Mouse (Mus musculus) kidney, embryonic 15.5 days (tissue): ENCODE measurements at regions not wholly inside any gene's neighbourhood (a gene's known extent, or its start where the extent isn't known, plus 50 kb on each side); places are given as distances from the start of the nearest gene placed in this dataset.

Experiments
- ATAC-seq: fragments of 200-750 bp; cut with Nextera tagmentation; replicated peaks from 2 replicates; pipeline ENCODE4 v1.8.0; 2017; ENCODE audit warnings: moderate TSS enrichment; ENCODE audit not compliant: low FRiP score
- H3K27ac ChIP-seq: fragments of 300-500 bp; sonication (generic); 2 replicates; pipeline ENCODE4 v1.5.1; 2015; ENCODE audit warnings: mild to moderate bottlenecking, inconsistent platforms
- H3K27me3 ChIP-seq: fragments of 300-500 bp; sonication (generic); 2 replicates; pipeline ENCODE4 v1.6.1; 2015; ENCODE audit warnings: inconsistent platforms
- H3K36me3 ChIP-seq: fragments of 300-500 bp; sonication (generic); 2 replicates; pipeline ENCODE4 v1.6.1; 2015; ENCODE audit warnings: inconsistent platforms
- H3K4me1 ChIP-seq: fragments of 300-500 bp; sonication (generic); 2 replicates; pipeline ENCODE4 v1.6.1; 2015; ENCODE audit warnings: inconsistent platforms
- H3K4me2 ChIP-seq: fragments of 300-500 bp; sonication (generic); 2 replicates; pipeline ENCODE4 v1.6.1; 2015; ENCODE audit warnings: moderate library complexity, mild to moderate bottlenecking, inconsistent platforms
- H3K4me3 ChIP-seq: fragments of 300-500 bp; sonication (generic); replicated peaks from 2 replicates; pipeline ENCODE4 v1.5.1; 2015; ENCODE audit warnings: mild to moderate bottlenecking, inconsistent platforms
- H3K9ac ChIP-seq: fragments of 300-500 bp; sonication (generic); 2 replicates; pipeline ENCODE4 v1.6.1; 2015; ENCODE audit warnings: mild to moderate bottlenecking, inconsistent platforms
- H3K9me3 ChIP-seq: fragments of 300-500 bp; sonication (generic); replicated peaks from 2 replicates; pipeline ENCODE4 v1.6.1; 2016; ENCODE audit warnings: inconsistent platforms
- WGBS: fragments of 180-500 bp; shearing (Covaris S2); methylation state at CpG from one replicate; pipeline ENCODE4 v1.1.7; 2015; ENCODE audit warnings: mixed read lengths; 5-methylcytosine and 5-hydroxymethylcytosine counted together

- Histone ChIP-seq H3K36me3 (no peaks in the 10 kb centered on the region), H3K9me3 (no peaks in the 10 kb centered on the region), H3K9ac (no peak overlapping the region), H3K4me1 (peaks cover 17% of the 10 kb centered on the region), H3K4me2 (no peak overlapping the region), H3K27me3 (no peaks in the 10 kb centered on the region), H3K4me3 (no peak overlapping the region), H3K27ac (no peak overlapping the region)
- 0 out of 2 replicates have a peak, but pooled peaks have one; percentile 61 for ATAC-seq
- WGBS = 38% methylated on average over 4 of the region's 4 CpGs
Observed at GRCm38 (mm10) chr12:27083645-27084550, 258.5 kb downstream of the Sox11 start.

DNA sequence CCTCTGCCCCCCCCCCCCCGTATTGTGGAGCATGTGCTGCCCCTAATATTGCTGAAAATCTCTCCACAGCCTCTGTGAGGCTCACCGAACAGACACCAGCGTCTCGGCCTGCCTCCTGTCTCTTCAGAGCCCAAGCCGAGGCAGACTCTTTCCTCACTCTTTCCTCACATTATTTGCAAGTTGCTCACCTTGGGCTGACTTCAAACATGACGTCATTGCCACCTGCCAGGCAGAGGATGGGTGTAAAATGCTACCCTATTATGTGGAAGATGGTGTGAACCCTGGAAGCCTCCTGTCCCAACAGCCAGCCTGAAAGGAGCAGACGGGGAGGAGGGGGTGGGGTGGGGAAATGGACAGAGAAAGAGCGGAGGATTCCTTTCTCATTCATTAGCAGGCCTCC, 259.3 kb downstream of the Sox11 start:
- Histone ChIP-seq H3K27ac (0 out of 2 replicates have a peak overlapping the region, but pooled peaks have one; percentile 41), H3K9ac (no peak overlapping the region)
- ATAC-seq = peak; percentile 68

GRCm38 (mm10) chr12:27082624-27083023, 259.8 kb downstream of the Sox11 start:
- no peak overlapping the region for H3K9ac ChIP-seq
- no peaks in the 10 kb centered on the region for H3K9me3 ChIP-seq
- H3K4me1 ChIP-seq = peaks cover 17% of the 10 kb centered on the region
- H3K4me2 ChIP-seq = peak overlapping the region; percentile 59
- 4% methylated on average over 8 of the region's 8 CpGs for WGBS
- H3K4me3 ChIP-seq = peak overlapping the region; percentile 31
- ATAC-seq = peak; percentile 82
- H3K27ac ChIP-seq = no peak overlapping the region
- no peaks in the 10 kb centered on the region for H3K36me3 ChIP-seq
- no peaks in the 10 kb centered on the region for H3K27me3 ChIP-seq

More for the DNA sequence above, 259.3 kb downstream of the Sox11 start:
- Histone ChIP-seq H3K4me3 (peak overlapping the region; percentile 31), H3K4me2 (peak overlapping the region; percentile 59), H3K9me3 (no peaks in the 10 kb centered on the region), H3K36me3 (no peaks in the 10 kb centered on the region), H3K27me3 (no peaks in the 10 kb centered on the region), H3K4me1 (peaks cover 17% of the 10 kb centered on the region)
- WGBS = 1% methylated on average over 8 of the region's 8 CpGs

- H3K4me1 ChIP-seq = no peaks in the 10 kb centered on the region; the same call in 1 of the 2 replicates
- H3K9me3 ChIP-seq = no peaks in the 10 kb centered on the region
- ATAC-seq = no peak
- WGBS = 67% methylated on average over 6 of the region's 6 CpGs
- H3K4me3 ChIP-seq = no peak overlapping the region
- H3K27me3 ChIP-seq = no peaks in the 10 kb centered on the region
- no peak overlapping the region for H3K4me2 ChIP-seq
- H3K36me3 ChIP-seq = no peaks in the 10 kb centered on the region
- no peak overlapping the region for H3K9ac ChIP-seq
- no peak overlapping the region for H3K27ac ChIP-seq
Observed at GRCm38 (mm10) chr12:27076107-27076738, 266.2 kb downstream of the Sox11 start.

DNA sequence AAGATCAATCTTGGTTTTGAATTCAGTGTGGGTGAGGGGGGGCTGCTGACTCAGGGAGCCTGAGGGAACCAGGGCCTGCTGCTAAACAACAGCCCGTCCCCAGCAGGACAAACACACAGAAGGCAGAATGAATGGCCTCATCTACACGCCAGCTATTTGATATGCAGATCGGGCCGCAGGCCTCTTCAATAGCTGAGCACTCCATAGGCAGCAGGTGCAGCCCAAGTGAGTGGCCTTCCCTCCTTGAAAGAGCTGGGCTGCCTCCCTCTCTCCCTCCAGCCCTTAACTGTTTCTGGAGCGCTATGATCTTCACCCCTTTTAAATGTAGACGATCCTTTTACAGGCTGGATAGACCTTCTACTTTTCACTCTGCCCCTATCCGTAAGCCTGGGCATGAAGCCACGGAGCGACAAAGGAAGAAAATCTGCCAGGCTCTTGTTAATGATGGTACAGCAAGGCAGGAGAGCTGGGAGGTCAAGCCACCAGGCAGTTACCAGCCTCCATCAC, 277.3 kb downstream of the Sox11 start:
- peaks cover 24% of the 10 kb centered on the region for H3K4me1 ChIP-seq
- no peaks in the 10 kb centered on the region for H3K36me3 ChIP-seq
- no peak overlapping the region for H3K9ac ChIP-seq
- WGBS = 38% methylated on average over 9 of the region's 9 CpGs
- H3K4me2 ChIP-seq = no peak overlapping the region
- H3K4me3 ChIP-seq = no peak overlapping the region
- ATAC-seq = no peak
- H3K27me3 ChIP-seq = no peaks in the 10 kb centered on the region
- H3K27ac ChIP-seq = no peak overlapping the region
- no peaks in the 10 kb centered on the region for H3K9me3 ChIP-seq

DNA sequence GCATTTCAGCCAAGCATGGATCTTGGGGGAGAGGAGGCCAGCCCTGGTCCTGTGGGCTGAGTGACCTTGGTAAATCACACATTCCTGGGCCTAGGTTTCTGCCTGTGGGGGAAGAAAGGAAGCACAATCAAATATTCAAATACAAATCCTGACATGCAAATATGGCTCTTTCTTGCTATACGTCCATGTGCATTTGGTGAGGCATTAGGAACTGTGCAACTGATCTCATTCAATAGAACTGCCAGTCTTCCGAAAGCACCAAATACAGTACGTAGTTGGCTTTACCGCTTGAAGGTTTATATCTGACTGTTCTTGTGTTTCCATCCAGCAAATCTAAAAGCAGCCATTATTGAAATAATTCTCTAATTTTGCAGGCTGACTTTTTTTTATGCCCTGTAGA, 278.9 kb downstream of the Sox11 start:
- H3K9me3 ChIP-seq = no peaks in the 10 kb centered on the region
- no peaks in the 10 kb centered on the region for H3K27me3 ChIP-seq
- H3K4me1 ChIP-seq = peaks cover 24% of the 10 kb centered on the region
- no peak overlapping the region for H3K9ac ChIP-seq
- H3K36me3 ChIP-seq = no peaks in the 10 kb centered on the region
- WGBS = 93% methylated on average over 4 of the region's 4 CpGs
- no peak for ATAC-seq
- no peak overlapping the region for H3K4me2 ChIP-seq
- H3K4me3 ChIP-seq = no peak overlapping the region
- no peak overlapping the region for H3K27ac ChIP-seq

DNA sequence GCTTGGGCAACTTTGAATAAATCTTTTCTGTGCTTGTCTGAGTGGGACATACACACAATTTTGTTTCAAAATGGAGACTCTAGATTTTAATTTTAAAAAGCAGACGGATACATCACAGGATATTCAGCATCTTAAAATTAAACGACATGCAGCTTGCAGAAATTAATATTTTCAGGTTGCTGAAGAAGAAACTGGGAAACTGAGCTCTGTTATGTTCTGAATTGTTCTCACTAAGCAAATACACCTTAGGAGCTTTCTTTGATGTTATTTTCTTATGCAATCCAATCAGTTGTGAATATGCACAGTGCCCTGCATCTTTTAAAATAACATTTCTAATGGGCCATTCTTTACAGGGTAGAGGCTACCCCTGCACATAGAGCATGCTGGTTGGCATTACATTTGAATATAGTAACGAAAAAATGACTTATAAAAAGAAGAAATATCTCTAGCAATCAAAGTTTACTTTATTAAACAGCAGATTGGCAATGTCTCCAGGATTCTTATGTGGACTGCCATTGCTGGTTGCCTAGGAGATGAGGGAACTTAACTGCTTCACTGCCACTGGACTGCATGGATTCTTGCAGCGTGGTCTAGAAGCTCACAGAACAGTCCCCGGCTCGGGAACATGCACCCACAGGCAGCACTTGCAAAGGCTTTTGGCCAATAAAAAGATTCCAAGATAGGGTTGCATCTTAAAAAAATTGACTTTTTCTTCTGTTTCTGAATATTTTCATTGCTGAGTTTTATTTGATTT, 279.7 kb downstream of the Sox11 start:
- Histone ChIP-seq H3K4me2 (peak overlapping the region; percentile 66), H3K27ac (peak overlapping the region; percentile 68), H3K4me1 (peaks cover 24% of the 10 kb centered on the region), H3K9ac (no peak overlapping the region), H3K27me3 (no peaks in the 10 kb centered on the region), H3K36me3 (no peaks in the 10 kb centered on the region), H3K9me3 (no peaks in the 10 kb centered on the region), H3K4me3 (peak overlapping the region; percentile 41; the same call in 1 of the 2 replicates)
- WGBS = 72% methylated on average over 6 of the region's 6 CpGs
- ATAC-seq = no peak

DNA sequence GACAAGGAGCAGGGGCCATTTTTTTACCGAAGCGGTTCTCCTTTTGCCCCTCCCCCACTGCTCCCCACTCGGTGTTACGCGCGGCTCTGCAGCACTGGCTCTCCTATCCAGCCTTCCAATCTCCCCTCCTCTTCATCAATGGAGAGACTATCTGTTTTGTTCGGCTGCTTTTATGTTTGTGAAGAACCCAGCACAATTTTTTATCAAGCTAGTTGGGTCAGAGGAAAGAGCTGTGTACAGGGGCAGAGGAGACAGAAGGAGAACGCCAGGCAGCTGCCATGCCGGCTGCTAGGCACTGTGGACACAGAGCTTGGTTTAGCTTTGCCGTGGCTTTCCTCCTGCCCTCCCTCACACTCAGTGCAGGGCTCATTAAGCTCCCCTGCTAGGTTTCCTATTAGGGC, 280.3 kb downstream of the Sox11 start:
- H3K4me2 ChIP-seq = peak overlapping the region; percentile 66
- no peaks in the 10 kb centered on the region for H3K9me3 ChIP-seq
- peak overlapping the region; percentile 41 for H3K4me3 ChIP-seq
- no peaks in the 10 kb centered on the region for H3K27me3 ChIP-seq
- no peak overlapping the region for H3K9ac ChIP-seq
- H3K36me3 ChIP-seq = no peaks in the 10 kb centered on the region
- ATAC-seq = peak; percentile 91
- WGBS = 2% methylated on average over 10 of the region's 10 CpGs
- H3K4me1 ChIP-seq = peaks cover 24% of the 10 kb centered on the region
- peak overlapping the region; percentile 68 for H3K27ac ChIP-seq

DNA sequence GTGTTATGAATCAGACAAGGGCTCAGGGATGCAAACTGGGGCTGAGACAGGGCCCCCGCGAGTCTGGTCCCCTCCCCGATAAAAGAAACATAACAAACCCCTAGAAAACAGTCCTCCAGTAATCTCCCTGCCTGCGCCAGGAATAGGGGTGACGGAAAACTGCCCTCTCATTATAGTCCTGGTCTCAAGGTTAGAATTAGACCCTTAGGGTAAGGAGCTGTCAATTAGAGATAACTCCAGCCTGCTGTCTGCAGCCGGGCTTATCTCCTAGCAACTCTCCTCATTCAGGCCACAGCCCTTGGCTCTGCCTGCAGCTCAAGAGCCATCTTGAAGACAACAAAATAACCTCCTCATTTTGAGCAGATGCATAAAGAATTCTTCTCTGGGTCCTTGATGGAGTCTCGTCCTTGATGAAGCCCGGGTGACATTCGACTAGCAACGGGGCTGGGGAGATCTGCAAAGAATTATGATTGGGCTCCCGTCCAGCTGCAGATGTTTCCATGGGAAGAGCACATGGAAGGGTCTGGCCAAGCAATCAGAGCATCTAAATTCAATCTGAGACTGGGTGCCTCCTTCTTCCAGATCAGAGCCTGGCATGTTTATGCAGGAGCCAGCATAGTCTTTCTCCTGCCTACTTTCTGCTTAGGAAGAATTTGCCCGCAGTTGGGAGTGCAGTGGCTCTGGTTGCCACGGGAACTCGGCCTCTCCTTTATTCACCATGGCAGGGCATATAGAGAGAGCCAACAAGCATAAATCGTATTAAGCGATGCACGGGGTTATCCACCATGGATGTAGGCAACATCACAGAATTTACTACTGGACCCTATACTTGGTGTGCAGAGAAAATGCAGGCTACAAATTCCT, 281.2 kb downstream of the Sox11 start:
- Histone ChIP-seq H3K27ac (peak overlapping the region; percentile 68), H3K4me2 (peak overlapping the region; percentile 66), H3K4me3 (peak overlapping the region; percentile 41), H3K4me1 (peaks cover 24% of the 10 kb centered on the region), H3K9ac (no peak overlapping the region), H3K9me3 (no peaks in the 10 kb centered on the region), H3K36me3 (no peaks in the 10 kb centered on the region), H3K27me3 (no peaks in the 10 kb centered on the region)
- WGBS = 16% methylated on average over 17 of the region's 17 CpGs
- ATAC-seq = 0 out of 2 replicates have a peak, but pooled peaks have one; percentile 20

DNA sequence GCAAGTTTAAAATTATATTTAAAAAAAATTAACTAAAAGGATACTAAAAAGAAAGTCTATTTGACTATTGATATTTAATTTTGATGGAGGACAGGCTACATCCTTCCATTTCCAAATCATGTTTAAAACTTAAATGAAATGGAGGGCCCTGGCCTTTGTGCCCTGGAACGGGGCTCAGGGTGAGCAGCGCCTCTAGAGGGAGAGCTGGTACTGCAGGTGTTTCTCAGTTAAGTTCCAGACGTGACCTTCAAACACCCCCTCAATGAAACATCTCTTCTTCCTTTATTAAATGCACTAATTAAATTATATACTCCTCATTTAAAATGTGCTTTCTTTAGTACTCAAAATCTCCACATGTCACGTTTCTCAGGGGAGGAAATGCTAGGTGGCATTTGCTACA, 282.5 kb downstream of the Sox11 start:
- H3K36me3 ChIP-seq = no peaks in the 10 kb centered on the region
- no peaks in the 10 kb centered on the region for H3K27me3 ChIP-seq
- no peak for ATAC-seq
- no peaks in the 10 kb centered on the region for H3K9me3 ChIP-seq
- no peak overlapping the region for H3K4me3 ChIP-seq
- H3K4me1 ChIP-seq = peaks cover 24% of the 10 kb centered on the region
- no peak overlapping the region for H3K27ac ChIP-seq
- 44% methylated on average over 4 of the region's 4 CpGs for WGBS
- H3K9ac ChIP-seq = no peak overlapping the region
- H3K4me2 ChIP-seq = no peak overlapping the region

- WGBS = 91% methylated on average over 4 of the region's 4 CpGs
- no peaks in the 10 kb centered on the region for H3K27me3 ChIP-seq
- no peak for ATAC-seq
- no peak overlapping the region for H3K27ac ChIP-seq
- no peak overlapping the region for H3K9ac ChIP-seq
- no peaks in the 10 kb centered on the region for H3K4me1 ChIP-seq
- no peak overlapping the region for H3K4me2 ChIP-seq
- no peaks in the 10 kb centered on the region for H3K36me3 ChIP-seq
- H3K4me3 ChIP-seq = no peak overlapping the region
- H3K9me3 ChIP-seq = no peaks in the 10 kb centered on the region
Observed at GRCm38 (mm10) chr12:27054411-27054810, 288.0 kb downstream of the Sox11 start.
